Mouse (Mus musculus): Measurements from ENCODE around the gene Rita1. TPM values are rescaled to one million over a fixed set of nuclear protein-coding genes. Genes with fewer than 3 reads are reported as not detected.

The Rita1 gene
- polyA plus RNA-seq, 1 experiment: 39.6 TPM

GRCm38 (mm10) chr5:120605688-120606087 is 6.7 kb downstream of the Rita1 start:
- TF ChIP-seq POLR2A (IDR thresholded peaks at IDR 0.05; ENCODE audit: extremely low read depth, insufficient read depth, low read length) (peak; percentile 54), CTCF (IDR thresholded peaks at IDR 0.05; ENCODE audit: extremely low read depth, insufficient read depth, low read length) (peak; percentile 94)
- Histone ChIP-seq H3K4me1 (ENCODE audit: control insufficient read depth, insufficient read depth, low read length) (no peaks in the 10 kb centered on the region), H3K27ac (ENCODE audit: insufficient read depth, low read length) (no peak overlapping the region), H3K4me3 (ENCODE audit: insufficient read depth, low read length) (peak overlapping the region; percentile 34; the same call in 1 of the 2 replicates)

GRCm38 (mm10) chr5:120605241-120605661 is 7.1 kb downstream of the Rita1 start:
- Histone ChIP-seq H3K4me1 (ENCODE audit: control insufficient read depth, insufficient read depth, low read length) (no peaks in the 10 kb centered on the region), H3K27ac (ENCODE audit: insufficient read depth, low read length) (no peak overlapping the region), H3K4me3 (ENCODE audit: insufficient read depth, low read length) (peak overlapping the region; percentile 34)
- TF ChIP-seq CTCF (IDR thresholded peaks at IDR 0.05; ENCODE audit: extremely low read depth, insufficient read depth, low read length): no peak
- no peak for TF ChIP-seq POLR2A (IDR thresholded peaks at IDR 0.05; ENCODE audit: extremely low read depth, insufficient read depth, low read length)

GRCm38 (mm10) chr5:120604839-120605238 is 7.5 kb downstream of the Rita1 start:
- TF ChIP-seq CTCF (IDR thresholded peaks at IDR 0.05; ENCODE audit: extremely low read depth, insufficient read depth, low read length) (peak; percentile 79), POLR2A (IDR thresholded peaks at IDR 0.05; ENCODE audit: extremely low read depth, insufficient read depth, low read length) (no peak)
- peak overlapping the region; percentile 34 for H3K4me3 ChIP-seq (ENCODE audit: insufficient read depth, low read length)
- H3K27ac ChIP-seq (ENCODE audit: insufficient read depth, low read length): no peak overlapping the region
- no peaks in the 10 kb centered on the region for H3K4me1 ChIP-seq (ENCODE audit: control insufficient read depth, insufficient read depth, low read length)

- Histone ChIP-seq H3K4me1 (ENCODE audit: control insufficient read depth, insufficient read depth, low read length) (no peaks in the 10 kb centered on the region), H3K4me3 (ENCODE audit: insufficient read depth, low read length) (no peak overlapping the region), H3K27ac (ENCODE audit: insufficient read depth, low read length) (no peak overlapping the region)
- TF ChIP-seq CTCF (IDR thresholded peaks at IDR 0.05; ENCODE audit: extremely low read depth, insufficient read depth, low read length) (no peak), POLR2A (IDR thresholded peaks at IDR 0.05; ENCODE audit: extremely low read depth, insufficient read depth, low read length) (no peak)
Observed at GRCm38 (mm10) chr5:120603515-120603914, 8.9 kb downstream of the Rita1 start.

- Histone ChIP-seq H3K27ac (ENCODE audit: insufficient read depth, low read length) (no peak overlapping the region), H3K4me3 (ENCODE audit: insufficient read depth, low read length) (no peak overlapping the region), H3K4me1 (ENCODE audit: control insufficient read depth, insufficient read depth, low read length) (no peaks in the 10 kb centered on the region)
- TF ChIP-seq POLR2A (IDR thresholded peaks at IDR 0.05; ENCODE audit: extremely low read depth, insufficient read depth, low read length): no peak
- TF ChIP-seq CTCF (IDR thresholded peaks at IDR 0.05; ENCODE audit: extremely low read depth, insufficient read depth, low read length): no peak
Observed at GRCm38 (mm10) chr5:120602210-120602609, 10.2 kb downstream of the Rita1 start.

GRCm38 (mm10) chr5:120600946-120601668 is 11.3 kb downstream of the Rita1 start:
- H3K27ac ChIP-seq (ENCODE audit: insufficient read depth, low read length): no peak overlapping the region
- TF ChIP-seq POLR2A (IDR thresholded peaks at IDR 0.05; ENCODE audit: extremely low read depth, insufficient read depth, low read length) (no peak), CTCF (IDR thresholded peaks at IDR 0.05; ENCODE audit: extremely low read depth, insufficient read depth, low read length) (peak; percentile 32; the same call in 1 of the 2 replicates)
- H3K4me3 ChIP-seq (ENCODE audit: insufficient read depth, low read length): no peak overlapping the region
- no peaks in the 10 kb centered on the region for H3K4me1 ChIP-seq (ENCODE audit: control insufficient read depth, insufficient read depth, low read length)

GRCm38 (mm10) chr5:120599625-120600024 is 12.8 kb downstream of the Rita1 start:
- no peak overlapping the region for H3K27ac ChIP-seq (ENCODE audit: insufficient read depth, low read length)
- no peak overlapping the region for H3K4me3 ChIP-seq (ENCODE audit: insufficient read depth, low read length)
- no peaks in the 10 kb centered on the region for H3K4me1 ChIP-seq (ENCODE audit: control insufficient read depth, insufficient read depth, low read length)
- TF ChIP-seq CTCF (IDR thresholded peaks at IDR 0.05; ENCODE audit: extremely low read depth, insufficient read depth, low read length): no peak
- no peak for TF ChIP-seq POLR2A (IDR thresholded peaks at IDR 0.05; ENCODE audit: extremely low read depth, insufficient read depth, low read length)

- Histone ChIP-seq H3K27ac (ENCODE audit: insufficient read depth, low read length) (no peak overlapping the region), H3K4me1 (ENCODE audit: control insufficient read depth, insufficient read depth, low read length) (no peaks in the 10 kb centered on the region), H3K4me3 (ENCODE audit: insufficient read depth, low read length) (no peak overlapping the region)
- TF ChIP-seq POLR2A (IDR thresholded peaks at IDR 0.05; ENCODE audit: extremely low read depth, insufficient read depth, low read length): no peak
- no peak for TF ChIP-seq CTCF (IDR thresholded peaks at IDR 0.05; ENCODE audit: extremely low read depth, insufficient read depth, low read length)
Observed at GRCm38 (mm10) chr5:120594485-120594884, 17.9 kb downstream of the Rita1 start.

GRCm38 (mm10) chr5:120592141-120592540 is 20.2 kb downstream of the Rita1 start:
- Histone ChIP-seq H3K4me3 (ENCODE audit: insufficient read depth, low read length) (no peak overlapping the region), H3K4me1 (ENCODE audit: control insufficient read depth, insufficient read depth, low read length) (no peaks in the 10 kb centered on the region), H3K27ac (ENCODE audit: insufficient read depth, low read length) (no peak overlapping the region)
- TF ChIP-seq CTCF (IDR thresholded peaks at IDR 0.05; ENCODE audit: extremely low read depth, insufficient read depth, low read length) (0 out of 2 replicates have a peak, but pooled peaks have one; percentile 9), POLR2A (IDR thresholded peaks at IDR 0.05; ENCODE audit: extremely low read depth, insufficient read depth, low read length) (no peak)

- Histone ChIP-seq H3K27ac (ENCODE audit: insufficient read depth, low read length) (no peak overlapping the region), H3K4me3 (ENCODE audit: insufficient read depth, low read length) (no peak overlapping the region), H3K4me1 (ENCODE audit: control insufficient read depth, insufficient read depth, low read length) (no peaks in the 10 kb centered on the region)
- TF ChIP-seq CTCF (IDR thresholded peaks at IDR 0.05; ENCODE audit: extremely low read depth, insufficient read depth, low read length): peak; percentile 44
- no peak for TF ChIP-seq POLR2A (IDR thresholded peaks at IDR 0.05; ENCODE audit: extremely low read depth, insufficient read depth, low read length)
Observed at GRCm38 (mm10) chr5:120590356-120591010, 21.9 kb downstream of the Rita1 start.
